Mouse (Mus musculus): ENCODE measurements around the gene Car9. TPM values are rescaled to one million over a fixed set of nuclear protein-coding genes. Genes with fewer than 3 reads are reported as not detected.
A peak's percentile ranks its signal among the peaks of the same experiment; 100 is the strongest.

Car9 gene
- 0.19 and 0.27 TPM in 2 replicates for polyA plus RNA-seq (2015; fragmentation: Nextera tagmentation; extraction: Ambion mirVana)

- Histone ChIP-seq H3K9me3 (no peaks in the 10 kb centered on the region), H3K4me3 (replicated peaks) (no peak within 1 kb of the TSS), H3K36me3 (no peaks in the 10 kb centered on the region), H3K27ac (no peak within 1 kb of the TSS), H3K27me3 (peaks cover 30% of the 10 kb centered on the region), H3K4me1 (replicated peaks) (peaks cover 16% of the 10 kb centered on the region), H3K4me2 (replicated peaks) (peak within 1 kb of the TSS; percentile 52; the same call in 1 of the 2 replicates), H3K9ac (replicated peaks) (no peak within 1 kb of the TSS)
- WGBS, result 56% methylated on average over 9 of the region's 9 CpGs
- peak; percentile 37; the same call in 1 of the 2 replicates for ATAC-seq
Observed at GRCm38 (mm10) chr4:43506536-43507185, at the start of gene Car9. Gene Car9, plus strand, starts transcription at chr4:43506966.

- Histone ChIP-seq H3K4me3 (replicated peaks) (no peak overlapping the region), H3K36me3 (no peaks in the 10 kb centered on the region), H3K4me2 (replicated peaks) (no peak overlapping the region), H3K9me3 (no peaks in the 10 kb centered on the region), H3K4me1 (replicated peaks) (peaks cover 21% of the 10 kb centered on the region), H3K27ac (no peak overlapping the region), H3K9ac (replicated peaks) (no peak overlapping the region), H3K27me3 (peaks cover 27% of the 10 kb centered on the region)
- ATAC-seq, result no peak
- WGBS, result 24% methylated on average over 8 of the region's 8 CpGs
Observed at GRCm38 (mm10) chr4:43457124-43457523, 49.6 kb upstream of the Car9 start.

DNA sequence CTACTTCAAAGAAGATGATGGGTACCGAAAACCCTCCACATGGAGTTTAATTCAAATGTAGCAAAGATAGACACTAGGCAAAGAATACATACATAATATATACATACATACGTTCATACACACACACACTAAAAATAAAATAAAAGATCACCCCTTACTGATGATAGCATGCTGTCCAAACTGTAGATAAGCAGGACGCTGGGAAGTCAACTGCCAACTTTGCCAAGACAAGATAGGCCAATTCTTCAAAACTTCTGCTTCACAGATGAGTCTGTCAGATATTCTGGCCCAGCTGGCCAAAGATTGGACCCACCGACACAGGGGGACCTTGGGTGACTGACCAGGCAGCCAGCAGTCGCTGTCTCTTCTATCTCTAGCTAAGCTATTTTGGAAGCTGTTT lies 43.7 kb upstream of the Car9 start:
- 92% methylated on average over 5 of the region's 5 CpGs for WGBS
- Histone ChIP-seq H3K27ac (no peak overlapping the region), H3K9me3 (no peaks in the 10 kb centered on the region), H3K9ac (replicated peaks) (no peak overlapping the region), H3K36me3 (no peaks in the 10 kb centered on the region), H3K4me1 (replicated peaks) (no peaks in the 10 kb centered on the region), H3K4me2 (replicated peaks) (no peak overlapping the region), H3K4me3 (replicated peaks) (no peak overlapping the region), H3K27me3 (no peaks in the 10 kb centered on the region)
- no peak for ATAC-seq

DNA sequence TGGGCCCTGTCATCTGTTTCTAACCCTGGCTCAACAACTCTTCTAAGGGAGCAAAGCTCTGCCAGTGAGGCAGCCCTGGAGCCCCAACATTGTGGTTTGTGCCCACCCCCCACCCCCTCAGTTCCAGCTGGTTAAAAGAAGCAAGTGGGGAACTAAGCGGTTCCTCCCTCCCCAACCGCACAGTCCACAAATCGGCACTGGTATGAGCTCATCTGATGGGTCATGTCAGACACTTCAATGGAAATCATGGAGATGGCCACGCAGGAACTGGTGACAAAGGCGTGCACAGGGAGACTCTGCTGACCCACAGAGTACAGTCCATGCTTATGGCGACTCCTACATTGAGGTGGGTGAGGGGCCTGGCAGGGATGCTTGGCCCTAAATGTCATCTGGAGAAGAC lies 40.8 kb upstream of the Car9 start:
- Histone ChIP-seq H3K9ac (replicated peaks) (no peak overlapping the region), H3K4me1 (replicated peaks) (no peaks in the 10 kb centered on the region), H3K27me3 (no peaks in the 10 kb centered on the region), H3K4me2 (replicated peaks) (no peak overlapping the region), H3K27ac (no peak overlapping the region), H3K9me3 (no peaks in the 10 kb centered on the region), H3K36me3 (no peaks in the 10 kb centered on the region), H3K4me3 (replicated peaks) (no peak overlapping the region)
- WGBS, result 87% methylated on average over 6 of the region's 6 CpGs
- no peak for ATAC-seq

DNA sequence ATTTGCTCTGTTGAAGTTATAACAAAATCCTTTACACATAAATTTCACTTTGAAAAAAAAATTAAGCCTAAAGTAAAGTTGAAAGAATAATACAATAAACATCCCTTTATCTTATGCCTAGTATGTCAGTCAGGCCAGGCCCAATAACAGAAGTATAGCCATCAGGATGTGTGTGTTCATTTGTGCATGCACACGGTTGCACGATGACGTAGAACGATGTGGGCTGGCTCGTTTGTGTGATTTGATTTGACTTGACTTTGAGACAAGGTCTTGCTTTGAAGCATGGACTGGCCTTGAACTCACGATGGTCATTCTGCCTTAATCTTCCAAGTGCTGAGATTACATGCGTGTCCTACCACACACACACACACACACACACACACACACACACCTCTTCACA lies 39.9 kb upstream of the Car9 start:
- H3K36me3 ChIP-seq, result no peaks in the 10 kb centered on the region
- H3K27ac ChIP-seq, result no peak overlapping the region
- no peaks in the 10 kb centered on the region for H3K9me3 ChIP-seq
- H3K4me2 ChIP-seq (replicated peaks), result no peak overlapping the region
- H3K27me3 ChIP-seq, result no peaks in the 10 kb centered on the region
- H3K4me1 ChIP-seq (replicated peaks), result no peaks in the 10 kb centered on the region
- 94% methylated on average over 7 of the region's 7 CpGs for whole genome bisulfite sequencing
- no peak overlapping the region for H3K4me3 ChIP-seq (replicated peaks)
- H3K9ac ChIP-seq (replicated peaks), result no peak overlapping the region
- ATAC-seq, result no peak

DNA sequence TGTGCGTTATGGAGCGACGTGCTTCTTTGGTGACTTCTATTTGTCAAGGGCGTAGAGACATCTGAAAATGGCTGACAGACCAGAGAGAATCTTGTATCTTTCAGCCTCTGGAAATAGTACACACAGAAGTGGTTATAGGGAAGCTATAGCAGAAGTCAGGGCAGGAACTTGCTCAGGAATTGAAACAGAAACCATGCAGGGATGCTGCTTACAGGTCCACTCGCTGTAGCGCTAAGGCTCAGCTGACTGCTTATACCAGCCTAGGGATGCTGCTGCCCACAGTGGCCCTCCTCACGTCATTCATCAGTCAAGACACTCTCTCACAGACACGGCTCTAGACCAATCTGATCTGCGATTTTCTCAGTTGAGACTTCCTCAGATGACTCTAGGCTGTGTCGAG lies 36.5 kb upstream of the Car9 start:
- no peaks in the 10 kb centered on the region for H3K36me3 ChIP-seq
- WGBS, result 90% methylated on average over 10 of the region's 10 CpGs
- no peak for ATAC-seq

GRCm38 (mm10) chr4:43473636-43474035 lies 33.1 kb upstream of the Car9 start:
- no peak overlapping the region for H3K4me2 ChIP-seq (replicated peaks)
- 0 out of 2 replicates have a peak, but pooled peaks cover 4% of the 10 kb centered on the region for H3K4me1 ChIP-seq (replicated peaks)
- no peak overlapping the region for H3K27ac ChIP-seq
- WGBS, result 74% methylated on average over 1 of the region's 1 CpGs
- H3K4me3 ChIP-seq (replicated peaks), result no peak overlapping the region
- H3K27me3 ChIP-seq, result no peaks in the 10 kb centered on the region
- no peak overlapping the region for H3K9ac ChIP-seq (replicated peaks)
- H3K9me3 ChIP-seq, result no peaks in the 10 kb centered on the region
- ATAC-seq, result no peak
- no peaks in the 10 kb centered on the region for H3K36me3 ChIP-seq

More for the DNA sequence above, 36.5 kb upstream of the Car9 start:
- no peak overlapping the region for H3K4me3 ChIP-seq (replicated peaks)
- H3K4me2 ChIP-seq (replicated peaks), result no peak overlapping the region
- H3K9me3 ChIP-seq, result no peaks in the 10 kb centered on the region
- H3K27me3 ChIP-seq, result no peaks in the 10 kb centered on the region
- no peak overlapping the region for H3K27ac ChIP-seq
- H3K9ac ChIP-seq (replicated peaks), result no peak overlapping the region
- H3K4me1 ChIP-seq (replicated peaks), result no peaks in the 10 kb centered on the region

- H3K9me3 ChIP-seq, result no peaks in the 10 kb centered on the region
- WGBS, result 91% methylated on average over 6 of the region's 6 CpGs
- H3K9ac ChIP-seq (replicated peaks), result no peak overlapping the region
- H3K4me1 ChIP-seq (replicated peaks), result 0 out of 2 replicates have a peak, but pooled peaks cover 4% of the 10 kb centered on the region
- no peak overlapping the region for H3K4me3 ChIP-seq (replicated peaks)
- no peaks in the 10 kb centered on the region for H3K27me3 ChIP-seq
- no peak overlapping the region for H3K27ac ChIP-seq
- no peak overlapping the region for H3K4me2 ChIP-seq (replicated peaks)
- H3K36me3 ChIP-seq, result no peaks in the 10 kb centered on the region
- no peak for ATAC-seq
Observed at GRCm38 (mm10) chr4:43476604-43477003, 30.2 kb upstream of the Car9 start.

- H3K27ac ChIP-seq, result peak overlapping the region; percentile 19; the same call in 1 of the 2 replicates
Observed at GRCm38 (mm10) chr4:43477857-43478533, 28.8 kb upstream of the Car9 start.

GRCm38 (mm10) chr4:43478534-43478858 lies 28.3 kb upstream of the Car9 start:
- H3K27ac ChIP-seq, result peak overlapping the region; percentile 19; the same call in 1 of the 2 replicates
- no peaks in the 10 kb centered on the region for H3K36me3 ChIP-seq
- H3K9ac ChIP-seq (replicated peaks), result 0 out of 2 replicates have a peak overlapping the region, but pooled peaks have one; percentile 10
- H3K9me3 ChIP-seq, result no peaks in the 10 kb centered on the region
- H3K4me3 ChIP-seq (replicated peaks), result peak overlapping the region; percentile 35
- H3K27me3 ChIP-seq, result 0 out of 2 replicates have a peak, but pooled peaks cover 5% of the 10 kb centered on the region
- 46% methylated on average over 8 of the region's 8 CpGs for WGBS
- 0 out of 2 replicates have a peak, but pooled peaks cover 4% of the 10 kb centered on the region for H3K4me1 ChIP-seq (replicated peaks)
- ATAC-seq, result no peak; the same call in 1 of the 2 replicates
- H3K4me2 ChIP-seq (replicated peaks), result peak overlapping the region; percentile 54

More at GRCm38 (mm10) chr4:43477857-43478533, 28.8 kb upstream of the Car9 start:
- no peaks in the 10 kb centered on the region for H3K9me3 ChIP-seq
- 15% methylated on average over 11 of the region's 11 CpGs for WGBS
- H3K9ac ChIP-seq (replicated peaks), result 0 out of 2 replicates have a peak overlapping the region, but pooled peaks have one; percentile 10
- peak overlapping the region; percentile 35 for H3K4me3 ChIP-seq (replicated peaks)
- H3K36me3 ChIP-seq, result no peaks in the 10 kb centered on the region
- peak; percentile 95 for ATAC-seq
- H3K4me1 ChIP-seq (replicated peaks), result 0 out of 2 replicates have a peak, but pooled peaks cover 4% of the 10 kb centered on the region
- H3K4me2 ChIP-seq (replicated peaks), result peak overlapping the region; percentile 54
- H3K27me3 ChIP-seq, result 0 out of 2 replicates have a peak, but pooled peaks cover 5% of the 10 kb centered on the region

GRCm38 (mm10) chr4:43478906-43479832 lies 27.6 kb upstream of the Car9 start:
- Histone ChIP-seq H3K4me2 (replicated peaks) (no peak overlapping the region), H3K27ac (no peak overlapping the region), H3K27me3 (0 out of 2 replicates have a peak, but pooled peaks cover 5% of the 10 kb centered on the region), H3K9ac (replicated peaks) (no peak overlapping the region), H3K9me3 (no peaks in the 10 kb centered on the region), H3K4me1 (replicated peaks) (0 out of 2 replicates have a peak, but pooled peaks cover 4% of the 10 kb centered on the region), H3K4me3 (replicated peaks) (no peak overlapping the region), H3K36me3 (no peaks in the 10 kb centered on the region)
- ATAC-seq, result no peak
- 47% methylated on average over 24 of the region's 24 CpGs for WGBS

Measured in midbrain, embryonic 13.5 days (tissue).